Mouse (Mus musculus) limb, embryonic 10.5 days (tissue): ENCODE measurements at regions not wholly inside any gene's neighbourhood (a gene's known extent, or its start where the extent isn't known, plus 50 kb on each side); places are given as distances from the start of the nearest gene placed in this dataset.
"Not testable (repeated sequence)": the region's sequence is repeated elsewhere in the genome, so short reads cannot be mapped to it uniquely, and the experiment has no call there.

Experiments used
- DNase-seq: peaks from one replicate; pipeline ENCODE4 v3.0.0-alpha.2; 2017; ENCODE audit warnings: low spot score
- H3K27ac ChIP-seq: fragments of 300-500 bp; sonication (generic); 2 replicates; pipeline ENCODE4 v1.5.1; 2016; ENCODE audit warnings: mild to moderate bottlenecking
- H3K27me3 ChIP-seq: fragments of 300-500 bp; sonication (generic); 2 replicates; pipeline ENCODE4 v1.6.1; 2016; ENCODE audit warnings: low read depth, mild to moderate bottlenecking; ENCODE audit not compliant: poor library complexity, severe bottlenecking
- H3K36me3 ChIP-seq: fragments of 300-500 bp; sonication (generic); 2 replicates; pipeline ENCODE4 v1.6.1; 2016; ENCODE audit warnings: mild to moderate bottlenecking, moderate library complexity
- H3K4me1 ChIP-seq: fragments of 300-500 bp; sonication (generic); 2 replicates; pipeline ENCODE4 v1.6.1; 2016
- H3K4me3 ChIP-seq: fragments of 300-500 bp; sonication (generic); 2 replicates; pipeline ENCODE4 v1.5.1; 2016; ENCODE audit warnings: mild to moderate bottlenecking, moderate library complexity
- H3K9me3 ChIP-seq: fragments of 300-500 bp; sonication (generic); replicated peaks from 2 replicates; pipeline ENCODE4 v1.6.1; 2016; ENCODE audit warnings: mild to moderate bottlenecking
- WGBS: fragments of 180-500 bp; shearing (Covaris S2); methylation state at CpG from one replicate; pipeline ENCODE4 v1.1.7; 2016; 5-methylcytosine and 5-hydroxymethylcytosine counted together

DNA sequence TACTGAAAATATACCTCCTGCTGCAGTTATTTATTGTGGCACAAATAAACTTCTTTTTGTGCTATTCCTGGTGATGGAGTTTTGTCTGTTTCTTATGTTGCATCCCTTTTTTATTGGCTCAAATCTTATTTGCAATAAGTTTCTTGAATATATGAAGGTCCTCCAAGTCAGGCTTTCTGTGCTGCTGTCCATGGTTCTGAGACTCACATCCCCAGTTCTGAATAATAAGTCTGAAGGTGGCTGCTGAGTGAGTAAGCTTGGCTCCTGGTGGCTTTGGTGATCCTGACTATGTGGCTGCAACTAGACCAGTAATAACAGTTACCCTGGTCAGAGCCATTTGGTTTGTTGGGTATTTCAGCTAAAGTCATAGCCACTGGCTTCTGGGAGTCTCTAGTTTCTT is 433.6 kb upstream of the Nova1 start:
- H3K4me3 ChIP-seq: no peak overlapping the region
- no peaks in the 10 kb centered on the region for H3K36me3 ChIP-seq
- H3K9me3 ChIP-seq: no peaks in the 10 kb centered on the region
- H3K27me3 ChIP-seq: no peaks in the 10 kb centered on the region
- no peak for DNase-seq
- no peaks in the 10 kb centered on the region for H3K4me1 ChIP-seq
- H3K27ac ChIP-seq: no peak overlapping the region

DNA sequence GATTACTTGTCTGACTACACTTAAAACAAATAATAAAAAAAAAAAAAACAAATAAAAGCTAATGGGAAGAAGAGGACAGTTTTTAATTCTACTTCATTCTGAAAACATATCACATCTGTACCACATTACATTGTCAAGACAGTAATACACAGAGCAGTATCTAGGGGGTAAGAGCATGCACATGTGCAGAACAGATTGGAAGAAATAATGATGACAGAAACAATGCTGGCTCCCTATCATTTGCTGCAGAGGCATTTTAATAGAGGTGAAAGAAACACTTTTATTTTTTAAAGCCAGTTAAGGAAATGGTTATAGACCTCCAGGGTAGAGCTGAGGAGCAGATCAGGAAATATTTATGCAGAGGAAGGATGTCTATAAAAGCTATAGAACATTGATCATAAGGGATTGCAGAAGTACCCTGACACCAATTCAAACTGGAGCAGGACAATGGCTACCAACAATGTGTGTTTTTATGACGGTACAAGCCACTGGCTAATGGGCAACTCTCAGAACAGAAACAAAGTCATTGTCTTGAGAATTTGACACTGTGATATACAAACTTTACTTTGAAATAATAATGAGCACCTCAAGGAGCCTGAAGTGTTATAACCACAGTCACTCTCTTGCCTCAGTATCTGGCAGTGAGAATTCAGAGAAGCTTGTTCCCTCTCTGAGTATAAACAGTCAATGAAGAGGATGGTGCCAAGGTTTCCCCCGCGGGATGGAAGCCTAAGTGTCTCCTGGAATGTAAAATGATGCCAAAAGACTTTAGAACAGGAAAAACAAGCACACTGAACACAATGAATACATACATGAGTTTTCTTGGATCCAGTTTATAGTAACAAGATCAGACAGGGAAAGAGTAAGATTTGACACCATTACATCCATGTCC is 425.1 kb upstream of the Nova1 start:
- Histone ChIP-seq H3K27me3 (no peaks in the 10 kb centered on the region), H3K4me1 (no peaks in the 10 kb centered on the region), H3K36me3 (no peaks in the 10 kb centered on the region), H3K9me3 (no peaks in the 10 kb centered on the region), H3K27ac (no peak overlapping the region), H3K4me3 (no peak overlapping the region)
- WGBS: 77% methylated on average over 3 of the region's 3 CpGs
- no peak for DNase-seq

DNA sequence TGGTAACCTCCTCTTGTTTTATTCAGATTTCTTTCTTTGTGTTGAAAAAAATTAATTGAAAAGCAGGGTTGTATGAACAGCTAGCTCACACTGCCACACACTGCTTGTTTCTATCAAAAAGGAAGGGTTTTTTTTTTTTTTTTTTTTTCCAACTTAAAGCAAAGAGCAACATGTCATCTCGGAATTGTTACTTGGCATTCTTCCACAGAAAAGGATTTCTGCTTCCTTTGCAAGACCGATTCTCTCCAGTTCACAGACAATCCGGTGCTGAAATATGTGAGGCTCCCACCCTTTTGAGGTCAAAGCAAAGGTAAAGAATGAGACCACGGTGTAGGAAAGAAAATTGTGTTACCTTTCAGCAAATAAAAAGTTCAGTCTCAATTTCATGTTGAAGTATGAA is 401.3 kb upstream of the Nova1 start:
- H3K4me1 ChIP-seq: no peaks in the 10 kb centered on the region
- H3K9me3 ChIP-seq: no peaks in the 10 kb centered on the region
- 80% methylated on average over 4 of the region's 4 CpGs for WGBS
- DNase-seq: no peak
- no peaks in the 10 kb centered on the region for H3K36me3 ChIP-seq
- H3K27ac ChIP-seq: no peak overlapping the region
- H3K27me3 ChIP-seq: no peaks in the 10 kb centered on the region
- H3K4me3 ChIP-seq: no peak overlapping the region

DNA sequence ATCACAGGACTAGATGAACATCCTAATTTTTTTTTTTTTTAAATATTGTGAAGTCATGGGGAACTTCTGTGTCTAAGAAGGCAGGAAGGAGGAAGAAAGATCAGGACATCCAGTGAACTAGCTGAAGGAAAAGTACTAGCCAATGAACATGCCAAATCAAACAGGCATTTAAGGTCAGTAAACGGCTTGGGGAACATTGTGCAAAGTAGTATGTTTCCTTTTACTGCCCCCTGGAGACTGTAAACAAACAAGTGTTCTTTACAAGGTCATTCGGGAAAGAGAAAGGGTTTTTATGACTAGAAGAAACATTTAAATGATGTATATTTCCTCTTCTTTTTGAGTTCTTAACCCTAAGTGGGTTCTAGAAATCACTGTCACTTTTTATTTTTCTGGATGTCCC is 400.6 kb upstream of the Nova1 start:
- Histone ChIP-seq H3K36me3 (no peaks in the 10 kb centered on the region), H3K4me3 (no peak overlapping the region), H3K27me3 (no peaks in the 10 kb centered on the region), H3K27ac (no peak overlapping the region), H3K9me3 (no peaks in the 10 kb centered on the region), H3K4me1 (no peaks in the 10 kb centered on the region)
- WGBS: 48% methylated on average over 2 of the region's 2 CpGs
- DNase-seq: no peak

DNA sequence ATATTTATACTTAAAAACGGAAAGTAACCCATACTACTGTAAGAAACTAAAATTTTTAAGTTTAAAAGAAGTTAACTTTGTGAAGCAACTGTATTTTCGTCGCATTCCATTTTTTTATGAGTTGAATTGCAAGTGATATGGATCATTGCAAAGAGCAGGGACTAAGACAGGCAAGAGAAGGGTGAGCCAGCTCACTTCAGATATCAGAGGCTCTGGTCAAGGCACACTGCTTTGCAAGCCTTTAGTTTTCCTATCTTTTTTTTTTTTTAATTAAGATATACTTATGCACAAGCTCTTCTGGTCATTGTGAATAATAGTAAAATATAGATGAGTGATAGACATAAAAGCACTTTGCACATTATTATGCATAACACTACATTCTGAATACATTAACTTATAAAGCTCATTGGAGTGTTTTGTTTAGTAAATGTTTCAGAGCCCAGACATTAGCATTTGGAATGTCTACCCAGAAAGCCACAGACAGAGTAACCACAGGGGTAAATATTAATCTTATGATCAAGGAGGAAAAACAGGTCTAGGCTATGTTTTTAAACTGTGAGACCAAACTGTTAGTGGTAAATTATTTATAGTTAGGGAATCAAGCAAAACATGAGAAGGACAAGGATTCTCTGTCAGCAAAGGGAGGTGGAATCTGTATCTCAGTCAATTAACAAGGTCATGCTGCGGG is 392.8 kb upstream of the Nova1 start:
- Histone ChIP-seq H3K9me3 (no peaks in the 10 kb centered on the region), H3K36me3 (no peaks in the 10 kb centered on the region), H3K4me1 (no peaks in the 10 kb centered on the region), H3K27ac (no peak overlapping the region), H3K4me3 (no peak overlapping the region), H3K27me3 (no peaks in the 10 kb centered on the region)
- no peak for DNase-seq
- 86% methylated on average over 4 of the region's 4 CpGs for WGBS

DNA sequence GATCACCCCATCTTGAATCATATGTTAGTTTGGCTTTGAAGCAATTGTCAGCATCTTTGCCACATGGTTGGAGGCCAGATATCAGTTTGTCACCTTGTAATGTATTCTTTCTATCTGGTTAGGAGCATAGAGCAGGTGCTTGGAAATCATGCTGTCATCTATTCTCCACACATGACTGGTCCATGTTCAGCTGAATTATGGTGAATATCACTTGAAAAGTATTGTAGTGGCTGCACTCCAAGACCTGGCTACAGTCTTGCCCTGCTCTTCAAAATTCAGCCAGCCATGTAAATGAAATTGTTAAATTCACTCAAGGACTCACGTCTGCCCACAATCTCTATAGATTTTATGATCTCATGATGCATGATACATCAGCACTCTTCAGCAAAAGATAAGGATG is 384.2 kb upstream of the Nova1 start:
- Histone ChIP-seq H3K4me3 (no peak overlapping the region), H3K36me3 (no peaks in the 10 kb centered on the region), H3K9me3 (no peaks in the 10 kb centered on the region), H3K27ac (no peak overlapping the region), H3K4me1 (no peaks in the 10 kb centered on the region), H3K27me3 (no peaks in the 10 kb centered on the region)
- WGBS: 84% methylated on average over 1 of the region's 1 CpGs
- DNase-seq: no peak

DNA sequence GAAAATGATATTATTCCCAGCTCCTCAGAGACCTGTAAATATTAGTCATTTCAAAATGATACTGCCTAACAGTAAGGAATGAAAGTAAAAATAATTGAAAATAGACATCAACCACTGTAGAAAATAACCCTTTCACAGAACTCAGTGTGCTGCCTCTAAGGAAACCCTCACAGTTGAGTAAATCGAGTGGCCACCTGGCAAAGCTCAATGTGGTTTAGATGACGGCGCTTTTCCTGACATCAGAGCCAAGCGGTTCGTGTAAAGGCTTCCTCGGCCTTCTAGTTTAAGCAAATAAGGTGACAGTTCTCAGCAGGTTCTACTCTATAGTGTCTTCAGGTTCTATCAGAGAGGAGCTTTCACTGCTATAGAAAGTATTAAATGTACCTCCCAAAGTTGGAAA is 379.9 kb upstream of the Nova1 start:
- Histone ChIP-seq H3K9me3 (no peaks in the 10 kb centered on the region), H3K36me3 (no peaks in the 10 kb centered on the region), H3K4me3 (no peak overlapping the region), H3K27ac (no peak overlapping the region), H3K27me3 (no peaks in the 10 kb centered on the region), H3K4me1 (no peaks in the 10 kb centered on the region)
- WGBS: 75% methylated on average over 6 of the region's 6 CpGs
- no peak for DNase-seq

DNA sequence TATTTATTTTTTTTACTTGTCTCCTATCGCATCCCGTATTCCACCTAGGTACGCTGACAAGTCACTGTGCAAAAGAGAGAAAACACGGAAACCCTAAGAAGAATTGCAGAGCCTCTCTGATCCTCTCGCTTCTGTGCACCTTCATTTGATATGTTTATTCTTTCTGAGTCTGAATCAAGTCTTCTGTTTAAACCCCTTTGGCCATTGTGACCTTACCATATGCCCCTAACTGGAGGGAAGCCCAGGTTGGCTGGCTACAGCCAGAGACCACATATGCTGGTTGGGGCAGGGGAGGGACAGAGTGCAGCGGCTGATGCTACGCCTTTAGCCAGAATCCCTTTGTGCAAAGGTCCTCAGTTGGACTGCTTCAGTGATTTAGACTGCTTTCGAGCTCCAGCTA is 346.0 kb upstream of the Nova1 start:
- H3K36me3 ChIP-seq: no peaks in the 10 kb centered on the region
- 75% methylated on average over 8 of the region's 8 CpGs for WGBS
- H3K27me3 ChIP-seq: no peaks in the 10 kb centered on the region
- no peak for DNase-seq
- no peaks in the 10 kb centered on the region for H3K9me3 ChIP-seq
- H3K4me1 ChIP-seq: peaks cover 24% of the 10 kb centered on the region
- no peak overlapping the region for H3K27ac ChIP-seq
- no peak overlapping the region for H3K4me3 ChIP-seq

DNA sequence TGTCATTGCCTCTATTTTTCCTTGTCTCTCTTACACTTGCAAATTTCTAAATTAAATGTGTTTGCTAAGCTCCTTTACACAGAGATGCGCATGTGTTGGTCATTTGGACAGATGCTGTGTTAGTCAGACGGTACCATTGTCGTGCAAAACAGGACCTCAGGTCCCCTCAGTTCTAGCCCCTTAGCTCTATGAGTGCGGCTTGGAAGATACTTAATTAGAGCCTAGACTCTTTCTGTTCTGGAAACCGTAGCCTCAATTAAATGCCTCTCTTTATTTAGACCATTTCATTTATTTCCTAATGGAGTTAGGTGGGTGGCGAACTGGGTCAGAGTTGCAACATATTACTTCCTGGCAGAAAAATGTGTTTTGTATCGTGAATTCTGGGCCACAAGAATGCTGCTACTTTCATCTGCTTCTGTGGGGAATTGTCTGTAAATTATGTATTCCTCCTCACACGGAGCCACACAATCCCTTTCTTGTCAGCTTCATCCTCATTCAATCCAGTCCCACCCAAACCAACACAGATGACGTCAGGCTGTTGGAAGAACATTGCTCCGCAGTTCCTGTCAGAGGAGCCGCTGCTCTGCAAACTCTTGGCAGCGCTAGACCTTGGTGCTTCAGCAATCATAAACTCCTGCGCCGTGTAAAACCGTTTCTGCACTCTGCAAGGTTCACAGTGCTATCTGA is 345.4 kb upstream of the Nova1 start:
- WGBS: 38% methylated on average over 15 of the region's 15 CpGs
- DNase-seq: no peak
- no peaks in the 10 kb centered on the region for H3K9me3 ChIP-seq
- H3K4me1 ChIP-seq: peaks cover 24% of the 10 kb centered on the region
- H3K36me3 ChIP-seq: no peaks in the 10 kb centered on the region
- no peaks in the 10 kb centered on the region for H3K27me3 ChIP-seq
- H3K27ac ChIP-seq: no peak overlapping the region
- no peak overlapping the region for H3K4me3 ChIP-seq

DNA sequence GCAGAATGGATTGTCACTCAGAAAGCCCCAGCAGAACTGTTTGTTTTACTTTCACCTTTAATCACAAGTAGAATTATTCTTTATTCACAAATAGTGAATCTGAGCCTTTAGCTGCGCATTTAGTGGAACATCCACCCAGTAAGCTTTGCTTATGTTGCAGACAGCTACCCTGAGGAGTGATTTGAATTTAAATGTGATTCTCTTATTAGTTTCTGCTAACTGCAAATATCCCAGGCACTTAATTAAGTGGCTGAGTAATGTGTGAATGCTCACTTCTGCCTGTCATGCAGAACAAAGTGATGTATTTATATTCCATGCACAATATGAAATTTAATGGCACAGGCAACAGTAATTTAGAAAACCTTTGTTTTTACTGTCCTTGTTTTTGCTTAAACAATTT is 344.4 kb upstream of the Nova1 start:
- DNase-seq: no peak
- H3K4me1 ChIP-seq: peaks cover 24% of the 10 kb centered on the region
- no peaks in the 10 kb centered on the region for H3K27me3 ChIP-seq
- 36% methylated on average over 1 of the region's 1 CpGs for WGBS
- peak overlapping the region; percentile 17 for H3K4me3 ChIP-seq
- no peaks in the 10 kb centered on the region for H3K36me3 ChIP-seq
- H3K27ac ChIP-seq: no peak overlapping the region
- H3K9me3 ChIP-seq: no peaks in the 10 kb centered on the region

DNA sequence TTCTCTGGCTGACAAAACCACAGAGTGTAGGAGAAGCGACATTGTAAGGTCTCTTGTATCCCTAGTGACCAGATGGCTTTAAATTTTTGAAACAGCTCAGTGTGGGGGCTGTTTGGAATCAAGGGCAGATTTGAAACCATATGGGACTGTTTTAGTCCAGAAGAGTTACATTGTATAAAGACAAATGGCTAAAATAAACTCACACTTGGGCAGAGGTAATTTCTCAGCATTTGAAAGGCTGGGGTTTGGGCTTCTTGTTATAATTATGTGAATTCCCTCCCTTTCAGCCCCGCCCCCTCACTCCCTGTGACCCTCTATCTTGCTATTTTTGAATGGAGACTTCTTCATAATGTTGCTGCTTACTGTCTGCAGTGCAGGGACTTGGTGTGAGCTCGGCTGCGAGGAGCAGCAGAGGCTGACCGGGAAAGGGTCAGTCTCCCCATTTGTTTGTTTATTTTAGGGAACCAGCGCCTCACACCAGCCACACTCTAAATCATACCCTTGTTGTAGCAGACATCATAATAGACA is 344.0 kb upstream of the Nova1 start:
- Histone ChIP-seq H3K9me3 (no peaks in the 10 kb centered on the region), H3K4me1 (peaks cover 24% of the 10 kb centered on the region), H3K4me3 (peak overlapping the region; percentile 17), H3K27ac (no peak overlapping the region), H3K27me3 (no peaks in the 10 kb centered on the region), H3K36me3 (no peaks in the 10 kb centered on the region)
- peak; percentile 34 for DNase-seq
- WGBS: 7% methylated on average over 6 of the region's 6 CpGs

DNA sequence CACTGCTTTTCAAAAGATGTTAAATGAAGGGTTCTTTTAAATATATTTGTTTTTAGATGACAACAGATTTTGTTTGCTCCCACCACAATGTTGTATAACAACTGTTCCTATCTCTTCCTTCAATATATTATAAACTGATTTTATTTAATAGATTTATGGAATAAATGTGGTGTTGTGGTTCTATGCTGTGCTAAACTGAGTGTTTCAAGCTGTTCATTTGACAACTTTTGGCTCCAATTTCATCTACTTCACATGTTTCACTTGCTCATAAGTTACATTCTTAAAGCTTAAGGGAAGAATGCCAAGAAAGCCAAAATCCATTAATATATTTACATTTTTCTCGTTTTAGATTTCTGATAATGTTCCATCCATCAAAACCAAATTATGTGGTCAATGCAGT is 341.9 kb upstream of the Nova1 start:
- DNase-seq: no peak
- Histone ChIP-seq H3K27me3 (no peaks in the 10 kb centered on the region), H3K27ac (no peak overlapping the region), H3K4me3 (no peak overlapping the region), H3K36me3 (no peaks in the 10 kb centered on the region), H3K9me3 (no peaks in the 10 kb centered on the region), H3K4me1 (peaks cover 24% of the 10 kb centered on the region)
- WGBS: 89% methylated on average over 1 of the region's 1 CpGs

DNA sequence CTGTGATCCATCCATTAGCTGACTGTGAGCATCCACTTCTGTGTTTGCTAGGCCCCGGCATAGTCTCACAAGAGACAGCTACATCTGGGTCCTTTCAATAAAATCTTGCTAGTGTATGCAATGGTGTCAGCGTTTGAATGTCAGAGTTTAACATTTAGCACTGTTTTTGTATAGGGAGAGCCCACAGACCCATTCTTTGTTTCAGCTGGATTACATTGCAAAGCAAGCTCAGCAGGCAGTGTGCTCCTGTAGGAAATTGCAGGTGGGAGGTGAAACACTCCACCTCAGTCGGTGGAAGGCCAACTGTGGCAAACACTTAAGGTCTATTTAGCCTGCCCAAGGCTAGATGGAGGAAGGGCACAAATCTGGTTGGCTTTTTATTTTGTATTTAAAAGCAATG is 337.2 kb upstream of the Nova1 start:
- DNase-seq, H3K4me1 ChIP-seq: not testable (repeated sequence)
- WGBS: 56% methylated on average over 3 of the region's 3 CpGs

More for the DNA sequence above, 337.2 kb upstream of the Nova1 start:
- H3K4me3 ChIP-seq, H3K27me3 ChIP-seq, H3K27ac ChIP-seq, H3K36me3 ChIP-seq, H3K9me3 ChIP-seq: not testable (repeated sequence)
